In the genomic region with DNA sequence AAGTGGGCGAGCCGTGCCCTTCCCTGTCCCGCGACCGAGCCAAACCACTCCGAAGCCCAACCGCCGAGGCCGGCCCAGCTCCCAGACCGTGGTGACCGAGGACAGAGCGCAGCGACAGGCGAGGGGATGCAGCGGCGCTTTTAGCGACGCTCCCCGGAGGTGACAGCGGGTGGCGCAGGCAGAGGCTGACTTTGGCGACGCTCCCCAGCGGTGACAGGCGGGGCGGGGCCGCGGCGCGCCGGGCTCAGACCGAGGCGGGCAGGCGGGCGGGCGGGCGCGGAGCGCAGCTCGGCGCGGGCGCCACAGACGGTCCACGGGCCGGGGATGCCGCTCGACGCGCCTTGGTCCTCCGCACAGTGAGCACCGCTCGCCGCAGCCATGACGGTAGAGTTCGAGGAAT, we compare ENCODE assay signal across 7 mouse cellular contexts. TPM values are rescaled to one million over a fixed set of nuclear protein-coding genes. Genes with fewer than 3 reads are reported as not detected.
DNase-seq lines count a peak whose midpoint lies in the region; ATAC-seq and TF ChIP-seq lines count a peak whose summit lies in the region.

No protein-coding gene starts in this region.

- no peak; the same call in 1 of the 2 replicates for TF ChIP-seq POLR2A in small intestine, adult 2 months (IDR thresholded peaks at IDR 0.05; ENCODE audit: low read depth, low read length)

- H3K9ac ChIP-seq in intestine, embryonic 14.5 days (ENCODE audit: low read length), result peak overlapping the region; percentile 74
- H3K9ac ChIP-seq in limb, embryonic 11.5 days (ENCODE audit: low read length), result peak overlapping the region; percentile 74
- peak overlapping the region; percentile 94 for H3K9ac ChIP-seq in midbrain, embryonic 12.5 days (replicated peaks)

- H3K9me3 ChIP-seq in intestine, embryonic 14.5 days (ENCODE audit: control insufficient read depth, low read length), result no peaks in the 10 kb centered on the region
- H3K9me3 ChIP-seq in limb, embryonic 11.5 days (ENCODE audit: control insufficient read depth, low read length), result no peaks in the 10 kb centered on the region
- H3K9me3 ChIP-seq in midbrain, embryonic 12.5 days, result no peaks in the 10 kb centered on the region

- H3K4me1 ChIP-seq in intestine, embryonic 14.5 days (replicated peaks; ENCODE audit: control insufficient read depth, insufficient read depth, low read length), result peaks cover 33% of the 10 kb centered on the region
- peaks cover 18% of the 10 kb centered on the region for H3K4me1 ChIP-seq in limb, embryonic 11.5 days (ENCODE audit: control insufficient read depth, insufficient read depth, low read length)
- peaks cover 42% of the 10 kb centered on the region for H3K4me1 ChIP-seq in midbrain, embryonic 12.5 days
- peaks cover 21% of the 10 kb centered on the region for H3K4me1 ChIP-seq in small intestine, adult 2 months (ENCODE audit: control insufficient read depth, insufficient read depth, insufficient read length, low read length)

- H3K36me3 ChIP-seq in intestine, embryonic 14.5 days (ENCODE audit: control insufficient read depth, insufficient read depth, low read length), result peaks cover 39% of the 10 kb centered on the region
- peaks cover 15% of the 10 kb centered on the region; the same call in 1 of the 2 replicates for H3K36me3 ChIP-seq in limb, embryonic 11.5 days (ENCODE audit: control insufficient read depth, insufficient read depth, low read length)
- peaks cover 39% of the 10 kb centered on the region for H3K36me3 ChIP-seq in midbrain, embryonic 12.5 days
- H3K36me3 ChIP-seq in small intestine, adult 2 months (ENCODE audit: control insufficient read depth, insufficient read depth, low read length), result peaks cover 15% of the 10 kb centered on the region

- H3K4me3 ChIP-seq in intestine, embryonic 14.5 days (ENCODE audit: low read depth, low read length), result peak overlapping the region; percentile 89
- peak overlapping the region; percentile 84 for H3K4me3 ChIP-seq in limb, embryonic 11.5 days (ENCODE audit: low read depth, low read length)
- peak overlapping the region; percentile 94 for H3K4me3 ChIP-seq in midbrain, embryonic 12.5 days
- H3K4me3 ChIP-seq in small intestine, adult 2 months (ENCODE audit: low read depth, low read length), result peak overlapping the region; percentile 90

- TF ChIP-seq CTCF in small intestine, adult 2 months (IDR thresholded peaks at IDR 0.05; ENCODE audit: extremely low read depth, insufficient read length, insufficient replicate concordance, low read depth, low read length), result peak; percentile 35; the same call in 1 of the 2 replicates

- no peaks in the 10 kb centered on the region for H3K27me3 ChIP-seq in intestine, embryonic 14.5 days (replicated peaks; ENCODE audit: control insufficient read depth, insufficient read depth, low read length)
- no peaks in the 10 kb centered on the region for H3K27me3 ChIP-seq in limb, embryonic 11.5 days (ENCODE audit: control insufficient read depth, insufficient read depth, low read length)
- H3K27me3 ChIP-seq in midbrain, embryonic 12.5 days, result no peaks in the 10 kb centered on the region
- H3K27me3 ChIP-seq in small intestine, adult 2 months (ENCODE audit: control insufficient read depth, insufficient read depth, low read length), result no peaks in the 10 kb centered on the region

- intact Hi-C loops in gastrocnemius, postnatal 14 days (cut with DNase I; ENCODE audit: low total_unique reads), result no loop called here

- peak; percentile 80 to 85 for DNase-seq in adrenal gland, adult 18-20 months (ENCODE audit: low spot score in 2 of 2)
- DNase-seq in cerebellum, postnatal 4 days (ENCODE audit: low spot score in 2 of 2), result peak; percentile 68 to 89
- DNase-seq in gastrocnemius, postnatal 14 days, result peak; percentile 88
- no peak for DNase-seq in intestine, embryonic 14.5 days (ENCODE audit: low spot score)
- peak; percentile 83 for DNase-seq in limb, embryonic 11.5 days (ENCODE audit: low spot score)

- under 1% methylated on average over 52 of the region's 56 CpGs for WGBS in intestine, embryonic 14.5 days
- WGBS in limb, embryonic 11.5 days, result under 1% methylated on average over 34 of the region's 56 CpGs
- WGBS in midbrain, embryonic 12.5 days, result under 1% methylated on average over 46 of the region's 56 CpGs
- whole genome bisulfite sequencing in small intestine, adult 2 months, result 2% methylated on average over 56 of the region's 56 CpGs

- peak overlapping the region; percentile 94 for H3K4me2 ChIP-seq in intestine, embryonic 14.5 days (ENCODE audit: low read length)
- H3K4me2 ChIP-seq in limb, embryonic 11.5 days (ENCODE audit: low read depth, severe bottlenecking), result peak overlapping the region; percentile 97
- H3K4me2 ChIP-seq in midbrain, embryonic 12.5 days (replicated peaks), result peak overlapping the region; percentile 96

- ATAC-seq in intestine, embryonic 14.5 days (replicated peaks; ENCODE audit: low FRiP score, low TSS enrichment, low read depth), result peak; percentile 87
- peak; percentile 87 for ATAC-seq in limb, embryonic 11.5 days (ENCODE audit: insufficient number of reproducible peaks, low FRiP score, low TSS enrichment, low read depth)
- peak; percentile 91 for ATAC-seq in midbrain, embryonic 12.5 days (ENCODE audit: low FRiP score, low read depth)

- H3K27ac ChIP-seq in intestine, embryonic 14.5 days (ENCODE audit: low read depth), result peak overlapping the region; percentile 91
- peak overlapping the region; percentile 90 for H3K27ac ChIP-seq in limb, embryonic 11.5 days (replicated peaks; ENCODE audit: low read depth, low read length)
- peak overlapping the region; percentile 99 for H3K27ac ChIP-seq in midbrain, embryonic 12.5 days (replicated peaks)
- peak overlapping the region; percentile 100 for H3K27ac ChIP-seq in small intestine, adult 2 months (ENCODE audit: insufficient read depth, low read depth, low read length)

RNA-seq across cellular contexts. Expression of a gene that starts 0.4 kb away (rescaled TPM):
- 10 to 100 TPM; 17.2 to 19.3 TPM for total RNA-seq in adrenal gland, adult 18-20 months (2021)
- 10 to 100 TPM; 10.1 to 10.3 TPM for total RNA-seq in gastrocnemius, postnatal 14 days (2021)
- polyA plus RNA-seq in intestine, embryonic 14.5 days (2014; fragmentation: Nextera tagmentation; extraction: Ambion mirVana), result 16.2 and 16.6 TPM in 2 replicates
- 17.8 and 18.4 TPM in 2 replicates for polyA plus RNA-seq in limb, embryonic 11.5 days (2014; fragmentation: Nextera tagmentation; extraction: Ambion mirVana)
- 54.6 and 61.2 TPM in 2 replicates for polyA plus RNA-seq in midbrain, embryonic 12.5 days (2016; fragmentation: Nextera tagmentation; extraction: Ambion mirVana)
- 11.1 and 15.9 TPM in 2 replicates for polyA plus RNA-seq in small intestine, adult 2 months (2012; rRNA removed)

RNA-seq across cellular contexts. Expression of a gene that starts 0.4 kb away (rescaled TPM):
- total RNA-seq in adrenal gland, adult 18-20 months (2021), result 10 to 100 TPM; 28.1 to 32.8 TPM
- total RNA-seq in gastrocnemius, postnatal 14 days (2021), result 10 to 100 TPM in 1 of 2 experiments, 1 to 10 TPM in 1; 9.2 to 13.1 TPM
- polyA plus RNA-seq in intestine, embryonic 14.5 days (2014; fragmentation: Nextera tagmentation; extraction: Ambion mirVana), result 55.6 and 55.9 TPM in 2 replicates
- polyA plus RNA-seq in limb, embryonic 11.5 days (2014; fragmentation: Nextera tagmentation; extraction: Ambion mirVana), result 42.4 and 45.5 TPM in 2 replicates
- polyA plus RNA-seq in midbrain, embryonic 12.5 days (2016; fragmentation: Nextera tagmentation; extraction: Ambion mirVana), result 47.7 and 51.9 TPM in 2 replicates
- 25.2 and 30.8 TPM in 2 replicates for polyA plus RNA-seq in small intestine, adult 2 months (2012; rRNA removed)

RNA-seq across cellular contexts. Expression of a gene that starts 22.7 kb away (rescaled TPM):
- 10 to 100 TPM; 26.4 to 29.7 TPM for total RNA-seq in adrenal gland, adult 18-20 months (2021)
- 10 to 100 TPM; 15.4 to 15.9 TPM for total RNA-seq in gastrocnemius, postnatal 14 days (2021)
- 69.3 and 76.4 TPM in 2 replicates for polyA plus RNA-seq in intestine, embryonic 14.5 days (2014; fragmentation: Nextera tagmentation; extraction: Ambion mirVana)
- 89.4 and 91.1 TPM in 2 replicates for polyA plus RNA-seq in limb, embryonic 11.5 days (2014; fragmentation: Nextera tagmentation; extraction: Ambion mirVana)
- polyA plus RNA-seq in midbrain, embryonic 12.5 days (2016; fragmentation: Nextera tagmentation; extraction: Ambion mirVana), result 88.3 and 95.4 TPM in 2 replicates
- 15.0 and 26.0 TPM in 2 replicates for polyA plus RNA-seq in small intestine, adult 2 months (2012; rRNA removed)

RNA-seq across cellular contexts. Expression of a gene that starts 22.8 kb away (rescaled TPM):
- total RNA-seq in adrenal gland, adult 18-20 months (2021), result 10 to 100 TPM; 16.9 to 17.5 TPM
- total RNA-seq in gastrocnemius, postnatal 14 days (2021), result 10 to 100 TPM; 16.5 to 17.0 TPM
- polyA plus RNA-seq in intestine, embryonic 14.5 days (2014; fragmentation: Nextera tagmentation; extraction: Ambion mirVana), result 20.5 and 21.4 TPM in 2 replicates
- polyA plus RNA-seq in limb, embryonic 11.5 days (2014; fragmentation: Nextera tagmentation; extraction: Ambion mirVana), result 19.2 and 20.4 TPM in 2 replicates
- polyA plus RNA-seq in midbrain, embryonic 12.5 days (2016; fragmentation: Nextera tagmentation; extraction: Ambion mirVana), result 21.7 and 23.5 TPM in 2 replicates
- 65.7 and 69.1 TPM in 2 replicates for polyA plus RNA-seq in small intestine, adult 2 months (2012; rRNA removed)

RNA-seq across cellular contexts. Expression of a gene that starts 28.9 kb away (rescaled TPM):
- total RNA-seq in adrenal gland, adult 18-20 months (2021), result under 1 TPM; 0.27 to 0.42 TPM
- under 1 TPM; 0.10 to 0.13 TPM for total RNA-seq in gastrocnemius, postnatal 14 days (2021)
- polyA plus RNA-seq in intestine, embryonic 14.5 days (2014; fragmentation: Nextera tagmentation; extraction: Ambion mirVana), result 0.38 and 0.43 TPM in 2 replicates
- 0.24 and 0.28 TPM in 2 replicates for polyA plus RNA-seq in limb, embryonic 11.5 days (2014; fragmentation: Nextera tagmentation; extraction: Ambion mirVana)
- 0.51 and 0.57 TPM in 2 replicates for polyA plus RNA-seq in midbrain, embryonic 12.5 days (2016; fragmentation: Nextera tagmentation; extraction: Ambion mirVana)
- 1.0 and 1.8 TPM in 2 replicates for polyA plus RNA-seq in small intestine, adult 2 months (2012; rRNA removed)
